Mouse (Mus musculus) bone marrow macrophage, adult 2 months (primary cell): Measurements from ENCODE around the gene Dkk3. TPM values are rescaled to one million over a fixed set of nuclear protein-coding genes. Genes with fewer than 3 reads are reported as not detected.

Experiments used
- H3K27ac ChIP-seq: 2 replicates; pipeline ENCODE4 v1.5.1; 2012; ENCODE audit warnings: low read depth, low read length; ENCODE audit not compliant: insufficient read depth
- H3K4me1 ChIP-seq: 2 replicates; pipeline ENCODE4 v1.6.1; 2012; ENCODE audit warnings: low read length; ENCODE audit not compliant: control insufficient read depth, insufficient read depth
- H3K4me3 ChIP-seq: 2 replicates; pipeline ENCODE4 v1.5.1; 2012; ENCODE audit warnings: mild to moderate bottlenecking, low read length, moderate library complexity; ENCODE audit not compliant: insufficient read depth
- CTCF ChIP-seq: IDR thresholded peaks from 2 replicates; pipeline ENCODE4 v1.5.1; 2012; ENCODE audit warnings: low read depth, mild to moderate bottlenecking, low read length, moderate library complexity
- POLR2A ChIP-seq: IDR thresholded peaks from 2 replicates; pipeline ENCODE4 v1.6.1; 2012; ENCODE audit warnings: mild to moderate bottlenecking, low read depth, low read length, borderline replicate concordance
- polyA plus RNA-seq: library from polyadenylated mRNA; stranded (reverse); fragments of >200 nt; gene quantifications from 2 replicates; pipeline ENCODE4 v1.2.4, GENCODE M21; 2012; ENCODE audit not compliant: missing spikeins, insufficient read depth, insufficient read length

Gene Dkk3
- polyA plus RNA-seq, 1 experiment = 2.1 TPM

DNA sequence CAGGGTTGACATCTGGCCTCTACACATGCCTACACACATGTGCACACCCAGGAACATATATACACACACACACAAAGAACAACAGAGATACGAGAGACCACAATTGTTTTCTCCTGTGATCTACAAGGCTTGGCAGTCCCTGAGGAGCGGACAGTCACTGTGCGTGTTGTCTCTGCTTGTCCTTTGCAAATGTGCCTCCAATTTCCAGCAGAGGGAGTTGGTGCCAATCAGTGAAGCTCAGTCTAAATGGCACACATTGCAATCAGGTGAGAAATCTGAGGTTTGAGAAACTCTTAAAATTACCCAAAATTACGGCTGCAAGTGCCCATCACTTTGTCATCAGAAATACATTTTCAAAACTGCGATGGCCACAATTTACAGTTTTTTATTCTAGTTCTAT, 25.6 kb downstream of the Dkk3 start:
- TF ChIP-seq CTCF (no peak), POLR2A (no peak)
- H3K27ac ChIP-seq = no peak overlapping the region
- H3K4me3 ChIP-seq = no peak overlapping the region
- no peaks in the 10 kb centered on the region for H3K4me1 ChIP-seq

DNA sequence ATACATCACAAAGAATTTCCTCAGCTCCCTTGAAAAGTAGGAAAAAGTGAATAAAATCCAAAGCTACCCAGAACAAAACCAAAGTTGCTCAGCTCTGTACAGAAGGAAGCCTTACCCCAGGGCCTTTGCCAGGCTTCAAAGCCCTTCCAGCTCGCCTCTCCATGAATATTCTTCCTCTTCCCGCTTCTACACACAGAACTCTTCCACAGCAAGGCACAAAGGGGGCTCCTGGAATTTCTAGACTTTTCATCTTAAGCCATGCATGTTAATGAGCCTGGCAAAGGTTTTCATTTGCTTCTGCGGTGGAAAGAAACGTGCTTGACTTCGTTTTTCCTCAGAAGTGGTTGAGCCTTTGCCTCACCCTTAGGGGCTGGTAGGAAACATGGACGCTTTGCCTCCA, 26.9 kb downstream of the Dkk3 start:
- H3K4me3 ChIP-seq = no peak overlapping the region
- no peaks in the 10 kb centered on the region for H3K4me1 ChIP-seq
- no peak overlapping the region for H3K27ac ChIP-seq
- no peak for TF ChIP-seq CTCF

DNA sequence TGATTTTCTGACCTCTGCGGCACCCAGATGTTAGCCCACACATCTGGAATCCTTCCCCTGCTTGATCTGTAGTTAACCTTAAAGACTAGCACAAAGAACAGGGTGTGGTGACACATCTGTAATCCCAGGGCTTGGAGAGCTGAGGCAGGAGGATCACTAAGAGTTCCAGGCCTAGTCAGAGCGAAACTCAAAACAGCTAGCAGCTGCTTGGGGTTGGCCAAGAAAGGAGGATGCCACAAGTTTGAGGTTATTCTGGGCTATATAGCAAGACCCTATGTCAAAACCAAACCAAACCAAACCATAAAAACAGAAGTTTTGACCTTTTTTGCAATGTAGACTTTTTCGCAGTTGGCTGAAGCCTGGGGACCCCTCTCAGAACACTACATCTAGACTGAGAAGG, 28.2 kb downstream of the Dkk3 start:
- Histone ChIP-seq H3K4me1 (no peaks in the 10 kb centered on the region), H3K27ac (no peak overlapping the region), H3K4me3 (no peak overlapping the region)
- TF ChIP-seq POLR2A (no peak), CTCF (no peak)

GRCm38 (mm10) chr7:112129851-112130250, 29.0 kb downstream of the Dkk3 start:
- no peaks in the 10 kb centered on the region for H3K4me1 ChIP-seq
- TF ChIP-seq CTCF (no peak), POLR2A (no peak)
- H3K4me3 ChIP-seq = no peak overlapping the region
- no peak overlapping the region for H3K27ac ChIP-seq

GRCm38 (mm10) chr7:112128810-112129209, 30.0 kb downstream of the Dkk3 start:
- Histone ChIP-seq H3K27ac (no peak overlapping the region), H3K4me3 (no peak overlapping the region), H3K4me1 (no peaks in the 10 kb centered on the region)
- TF ChIP-seq POLR2A (no peak), CTCF (no peak)

GRCm38 (mm10) chr7:112127954-112128353, 30.9 kb downstream of the Dkk3 start:
- Histone ChIP-seq H3K27ac (no peak overlapping the region), H3K4me3 (no peak overlapping the region), H3K4me1 (no peaks in the 10 kb centered on the region)
- TF ChIP-seq CTCF (no peak), POLR2A (no peak)

- TF ChIP-seq CTCF (no peak), POLR2A (no peak)
- Histone ChIP-seq H3K27ac (no peak overlapping the region), H3K4me1 (no peaks in the 10 kb centered on the region), H3K4me3 (no peak overlapping the region)
Measured at GRCm38 (mm10) chr7:112127085-112127637, 31.7 kb downstream of the Dkk3 start.

GRCm38 (mm10) chr7:112125625-112126260, 33.1 kb downstream of the Dkk3 start:
- H3K4me1 ChIP-seq = no peaks in the 10 kb centered on the region
- H3K27ac ChIP-seq = no peak overlapping the region
- no peak for TF ChIP-seq CTCF
- no peak for TF ChIP-seq POLR2A
- H3K4me3 ChIP-seq = no peak overlapping the region

GRCm38 (mm10) chr7:112123612-112124011, 35.2 kb downstream of the Dkk3 start:
- Histone ChIP-seq H3K4me3 (no peak overlapping the region), H3K27ac (no peak overlapping the region), H3K4me1 (no peaks in the 10 kb centered on the region)
- TF ChIP-seq POLR2A = no peak
- no peak for TF ChIP-seq CTCF

DNA sequence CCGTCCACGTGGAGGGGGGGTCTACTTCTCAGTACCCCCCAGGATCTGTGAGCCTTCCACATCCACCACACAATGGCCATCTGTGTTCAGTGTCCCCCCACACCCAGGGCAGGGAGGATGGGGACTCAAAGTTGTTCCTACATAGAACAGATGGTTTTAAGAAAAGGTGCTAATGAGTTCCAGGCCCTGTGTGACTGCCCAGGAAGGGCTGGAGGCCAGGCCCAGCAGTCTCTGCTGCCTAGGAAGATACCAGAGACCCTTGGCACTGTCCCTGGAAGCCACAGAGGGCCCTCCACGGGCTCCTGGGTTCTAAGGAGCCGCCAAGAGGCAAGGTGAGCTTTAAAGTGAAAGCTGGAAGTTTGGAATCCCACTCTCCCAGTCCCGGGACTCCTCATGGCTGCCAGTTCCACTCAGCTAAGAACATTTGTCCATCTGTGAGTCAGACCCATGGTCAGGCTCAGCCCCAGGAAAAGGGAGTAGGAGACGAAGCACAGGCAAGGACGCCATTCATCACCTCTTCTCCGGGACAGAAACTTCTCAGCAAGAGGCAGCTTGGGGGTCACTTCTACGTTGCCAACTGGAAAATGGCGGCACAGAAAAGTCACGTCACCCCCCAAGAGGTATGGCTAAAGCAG, 36.9 kb downstream of the Dkk3 start:
- no peak overlapping the region for H3K4me3 ChIP-seq

More for the DNA sequence above, 36.9 kb downstream of the Dkk3 start:
- Histone ChIP-seq H3K27ac (no peak overlapping the region), H3K4me1 (no peaks in the 10 kb centered on the region)
- no peak for TF ChIP-seq POLR2A
- no peak for TF ChIP-seq CTCF
